Mouse (Mus musculus) stomach, postnatal 0 days (tissue): ENCODE data around the gene Ptcd1.

Source experiments
- CTCF ChIP-seq: IDR thresholded peaks from 2 replicates; pipeline ENCODE4 v1.5.1; 2016; ENCODE audit warnings: antibody characterized with exemption, low read depth, mild to moderate bottlenecking, moderate library complexity
- EP300 ChIP-seq: optimal IDR thresholded peaks from 2 replicates; pipeline ENCODE3; 2016; ENCODE audit warnings: antibody characterized with exemption

GRCm38 (mm10) chr5:145190373-145190772, 23.5 kb upstream of the Ptcd1 start:
- TF ChIP-seq CTCF (no peak), EP300 (no peak)
